Mouse (Mus musculus): Measurements from ENCODE around the gene Pelp1. TPM values are rescaled to one million over a fixed set of nuclear protein-coding genes. Genes with fewer than 3 reads are reported as not detected.

Pelp1 gene
- polyA plus RNA-seq, 1 experiment: 26.5 TPM

DNA sequence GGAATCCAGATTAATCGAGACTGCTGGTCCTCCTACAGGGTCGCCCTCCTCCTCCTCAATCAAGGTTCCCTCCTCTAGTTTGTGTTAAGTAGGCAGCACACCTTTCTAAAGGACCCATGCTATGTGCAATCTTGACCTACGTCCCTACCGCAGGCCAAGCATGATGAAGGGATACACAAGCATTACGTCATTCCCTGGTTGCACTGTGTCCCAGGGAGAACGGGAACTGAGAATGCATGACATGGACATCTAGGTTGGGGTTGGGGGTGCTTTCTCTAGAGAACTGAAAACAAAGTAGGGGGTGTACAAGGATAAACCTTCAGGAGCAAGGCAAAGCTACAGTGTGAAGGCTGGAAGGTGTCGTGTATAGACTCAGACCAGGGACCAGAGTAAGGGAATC is 32.1 kb upstream of the Pelp1 start:
- no peaks in the 10 kb centered on the region for H3K27me3 ChIP-seq (ENCODE audit: control insufficient read depth, insufficient read depth, insufficient read length)
- H3K79me2 ChIP-seq (ENCODE audit: control insufficient read depth, insufficient read depth): no peaks in the 10 kb centered on the region
- H3K4me2 ChIP-seq (ENCODE audit: low read depth): no peak overlapping the region
- H3ac ChIP-seq (ENCODE audit: control insufficient read depth, insufficient read length): no peak overlapping the region
- no peak overlapping the region for H3K4me3 ChIP-seq
- peaks cover 7% of the 10 kb centered on the region for H3K36me3 ChIP-seq (ENCODE audit: control insufficient read depth, insufficient read depth)
- TF ChIP-seq USF1 (IDR thresholded peaks at IDR 0.05; ENCODE audit: low read depth) (no peak), E2F4 (IDR thresholded peaks at IDR 0.05; ENCODE audit: insufficient read depth) (no peak), MAX (IDR thresholded peaks at IDR 0.05; ENCODE audit: low read depth) (no peak), TCF3 (IDR thresholded peaks at IDR 0.05; ENCODE audit: insufficient read length, low read depth) (no peak), CEBPB (IDR thresholded peaks at IDR 0.05; ENCODE audit: insufficient read depth, poor library complexity, severe bottlenecking) (no peak), SRF (IDR thresholded peaks at IDR 0.05; ENCODE audit: control insufficient read depth, insufficient read length, low read depth) (no peak), POLR2A (IDR thresholded peaks at IDR 0.05; ENCODE audit: insufficient read length, low read depth) (no peak), REST (IDR thresholded peaks at IDR 0.05; ENCODE audit: insufficient read depth, insufficient read length) (no peak), MYOD1 (IDR thresholded peaks at IDR 0.05; ENCODE audit: control insufficient read depth in 1 of 3, insufficient read length in 2 of 3, low read depth in 2 of 3) (no peak), MYOG (IDR thresholded peaks at IDR 0.05; ENCODE audit: control insufficient read depth in 1 of 3, insufficient read depth in 1 of 3, insufficient read length in 2 of 3, low read depth in 2 of 3) (no peak), TCF12 (IDR thresholded peaks at IDR 0.05; ENCODE audit: insufficient read depth, poor library complexity, severe bottlenecking) (no peak), POLR2AphosphoS2 (IDR thresholded peaks at IDR 0.05; ENCODE audit: insufficient read length, low read depth) (no peak)

DNA sequence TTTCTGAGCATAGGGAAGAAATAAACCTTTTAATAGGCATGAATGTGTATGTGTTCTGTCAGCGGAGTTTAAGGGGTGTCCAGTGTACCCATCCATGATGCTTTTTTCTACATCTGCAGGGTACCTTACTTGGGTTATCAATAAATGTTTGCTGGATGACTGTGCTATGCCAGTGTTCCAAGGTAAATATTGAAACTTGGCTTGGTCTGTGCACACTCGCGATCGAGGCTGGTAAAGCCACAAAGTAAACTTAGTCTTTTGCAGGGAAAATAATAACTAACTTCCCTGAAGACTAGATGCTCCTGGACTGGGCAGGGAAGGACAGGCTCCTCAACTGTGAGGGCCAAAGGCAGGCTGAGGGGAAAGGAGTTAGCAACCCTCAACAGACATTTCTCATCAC is 30.8 kb upstream of the Pelp1 start:
- Histone ChIP-seq H3K4me3 (no peak overlapping the region), H3K36me3 (ENCODE audit: control insufficient read depth, insufficient read depth) (peaks cover 7% of the 10 kb centered on the region), H3ac (ENCODE audit: control insufficient read depth, insufficient read length) (no peak overlapping the region), H3K79me2 (ENCODE audit: control insufficient read depth, insufficient read depth) (no peaks in the 10 kb centered on the region), H3K4me2 (ENCODE audit: low read depth) (no peak overlapping the region), H3K27me3 (ENCODE audit: control insufficient read depth, insufficient read depth, insufficient read length) (no peaks in the 10 kb centered on the region)
- TF ChIP-seq POLR2A (IDR thresholded peaks at IDR 0.05; ENCODE audit: insufficient read length, low read depth) (no peak), POLR2AphosphoS2 (IDR thresholded peaks at IDR 0.05; ENCODE audit: insufficient read length, low read depth) (no peak), CEBPB (IDR thresholded peaks at IDR 0.05; ENCODE audit: insufficient read depth, poor library complexity, severe bottlenecking) (no peak), SRF (IDR thresholded peaks at IDR 0.05; ENCODE audit: control insufficient read depth, insufficient read length, low read depth) (no peak), MYOG (IDR thresholded peaks at IDR 0.05; ENCODE audit: control insufficient read depth in 1 of 3, insufficient read depth in 1 of 3, insufficient read length in 2 of 3, low read depth in 2 of 3) (no peak), E2F4 (IDR thresholded peaks at IDR 0.05; ENCODE audit: insufficient read depth) (no peak), REST (IDR thresholded peaks at IDR 0.05; ENCODE audit: insufficient read depth, insufficient read length) (no peak)

DNA sequence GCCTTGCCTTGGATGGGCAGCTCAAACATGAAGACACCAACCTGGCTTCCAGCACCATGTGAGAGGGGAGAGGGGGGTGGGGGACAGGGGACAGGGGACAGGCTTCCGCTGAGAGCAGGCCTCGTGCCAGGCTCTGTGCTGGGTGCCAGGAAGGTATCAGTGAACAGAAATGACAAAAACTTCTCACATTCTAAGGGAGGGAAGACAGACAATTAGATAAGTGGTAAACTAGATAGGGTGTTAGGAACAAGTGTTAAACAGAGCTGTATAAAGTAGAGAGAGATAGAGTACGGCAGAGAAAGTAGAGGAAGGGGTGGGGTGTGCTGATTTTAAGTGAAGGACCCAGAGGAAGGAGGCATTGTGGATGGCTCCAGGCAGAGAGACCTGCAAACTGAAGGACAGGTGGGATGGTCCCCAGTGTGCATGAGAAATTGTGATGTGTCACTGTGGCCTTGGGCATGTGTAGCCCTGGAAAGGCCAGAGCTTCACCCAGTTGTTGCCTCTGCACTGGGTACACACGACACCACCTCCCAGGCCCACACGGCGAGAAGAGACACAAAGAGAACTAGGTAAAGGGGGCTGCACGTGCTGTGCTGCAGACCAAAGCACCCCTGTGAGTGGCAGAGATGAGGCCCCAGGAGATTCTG is 29.0 kb upstream of the Pelp1 start:
- Histone ChIP-seq H3K27me3 (ENCODE audit: control insufficient read depth, insufficient read depth, insufficient read length) (no peaks in the 10 kb centered on the region), H3K4me2 (ENCODE audit: low read depth) (no peak overlapping the region), H3K4me3 (no peak overlapping the region), H3K36me3 (ENCODE audit: control insufficient read depth, insufficient read depth) (peaks cover 7% of the 10 kb centered on the region), H3ac (ENCODE audit: control insufficient read depth, insufficient read length) (no peak overlapping the region), H3K79me2 (ENCODE audit: control insufficient read depth, insufficient read depth) (peaks cover 4% of the 10 kb centered on the region)
- TF ChIP-seq TCF3 (IDR thresholded peaks at IDR 0.05; ENCODE audit: insufficient read length, low read depth) (no peak), REST (IDR thresholded peaks at IDR 0.05; ENCODE audit: insufficient read depth, insufficient read length) (no peak), MYOG (IDR thresholded peaks at IDR 0.05; ENCODE audit: control insufficient read depth in 1 of 3, insufficient read depth in 1 of 3, insufficient read length in 2 of 3, low read depth in 2 of 3) (no peak), E2F4 (IDR thresholded peaks at IDR 0.05; ENCODE audit: insufficient read depth) (no peak), POLR2A (IDR thresholded peaks at IDR 0.05; ENCODE audit: insufficient read length, low read depth) (no peak), USF1 (IDR thresholded peaks at IDR 0.05; ENCODE audit: low read depth) (no peak), MAX (IDR thresholded peaks at IDR 0.05; ENCODE audit: low read depth) (no peak), SRF (IDR thresholded peaks at IDR 0.05; ENCODE audit: control insufficient read depth, insufficient read length, low read depth) (no peak), POLR2AphosphoS2 (IDR thresholded peaks at IDR 0.05; ENCODE audit: insufficient read length, low read depth) (no peak)

DNA sequence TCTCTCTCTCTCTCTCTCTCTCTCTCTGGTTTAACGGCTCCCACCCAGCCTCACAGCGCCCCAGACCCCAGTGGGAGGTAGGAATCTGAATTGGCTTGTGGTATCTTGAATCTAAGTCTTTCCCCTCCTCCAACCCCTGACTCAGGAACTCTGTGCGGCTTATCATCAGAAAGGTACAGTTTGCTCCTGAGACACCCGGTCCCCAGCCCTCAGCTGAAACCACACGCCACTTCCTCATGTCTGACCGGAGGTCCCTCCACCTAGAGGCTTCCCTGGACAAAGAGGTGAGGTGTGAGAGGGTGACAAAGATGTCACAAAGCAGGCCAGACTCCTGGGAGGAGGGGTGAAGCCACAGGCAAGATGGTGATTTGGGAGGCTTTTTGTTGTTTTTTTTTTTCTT is 27.6 kb upstream of the Pelp1 start:
- H3K36me3 ChIP-seq (ENCODE audit: control insufficient read depth, insufficient read depth): peaks cover 7% of the 10 kb centered on the region
- H3K79me2 ChIP-seq (ENCODE audit: control insufficient read depth, insufficient read depth): peaks cover 13% of the 10 kb centered on the region
- TF ChIP-seq MAX (IDR thresholded peaks at IDR 0.05; ENCODE audit: low read depth) (no peak), MYOD1 (IDR thresholded peaks at IDR 0.05; ENCODE audit: control insufficient read depth in 1 of 3, insufficient read length in 2 of 3, low read depth in 2 of 3) (no peak), MYOG (IDR thresholded peaks at IDR 0.05; ENCODE audit: control insufficient read depth in 1 of 3, insufficient read depth in 1 of 3, insufficient read length in 2 of 3, low read depth in 2 of 3) (no peak), USF1 (IDR thresholded peaks at IDR 0.05; ENCODE audit: low read depth) (no peak), POLR2A (IDR thresholded peaks at IDR 0.05; ENCODE audit: insufficient read length, low read depth) (no peak), TCF3 (IDR thresholded peaks at IDR 0.05; ENCODE audit: insufficient read length, low read depth) (no peak), TCF12 (IDR thresholded peaks at IDR 0.05; ENCODE audit: insufficient read depth, poor library complexity, severe bottlenecking) (no peak), E2F4 (IDR thresholded peaks at IDR 0.05; ENCODE audit: insufficient read depth) (no peak), SRF (IDR thresholded peaks at IDR 0.05; ENCODE audit: control insufficient read depth, insufficient read length, low read depth) (no peak), POLR2AphosphoS2 (IDR thresholded peaks at IDR 0.05; ENCODE audit: insufficient read length, low read depth) (no peak), REST (IDR thresholded peaks at IDR 0.05; ENCODE audit: insufficient read depth, insufficient read length) (no peak), CEBPB (IDR thresholded peaks at IDR 0.05; ENCODE audit: insufficient read depth, poor library complexity, severe bottlenecking) (no peak)
- H3ac ChIP-seq (ENCODE audit: control insufficient read depth, insufficient read length): no peak overlapping the region
- H3K4me2 ChIP-seq (ENCODE audit: low read depth): no peak overlapping the region
- H3K4me3 ChIP-seq: no peak overlapping the region
- no peaks in the 10 kb centered on the region for H3K27me3 ChIP-seq (ENCODE audit: control insufficient read depth, insufficient read depth, insufficient read length)

All from myocyte (in vitro differentiated cells).